Mouse (Mus musculus) kidney, adult 11 months (tissue): Measurements from ENCODE around the gene Pcbp3.

Experiments
- DNase-seq: peaks from one replicate; pipeline ENCODE4 v3.0.0; 2022

The Pcbp3 gene

GRCm38 (mm10) chr10:76842087-76842486, 119.6 kb downstream of the Pcbp3 start:
- no peak for DNase-seq

GRCm38 (mm10) chr10:76841220-76841619, 120.5 kb downstream of the Pcbp3 start:
- DNase-seq: no peak

- DNase-seq: peak; percentile 26
Measured at GRCm38 (mm10) chr10:76840566-76840965, 121.1 kb downstream of the Pcbp3 start.

- peak; percentile 75 for DNase-seq
Measured at GRCm38 (mm10) chr10:76835497-76836357, 126.0 kb downstream of the Pcbp3 start.

GRCm38 (mm10) chr10:76832841-76833240, 128.8 kb downstream of the Pcbp3 start:
- DNase-seq: no peak

DNA sequence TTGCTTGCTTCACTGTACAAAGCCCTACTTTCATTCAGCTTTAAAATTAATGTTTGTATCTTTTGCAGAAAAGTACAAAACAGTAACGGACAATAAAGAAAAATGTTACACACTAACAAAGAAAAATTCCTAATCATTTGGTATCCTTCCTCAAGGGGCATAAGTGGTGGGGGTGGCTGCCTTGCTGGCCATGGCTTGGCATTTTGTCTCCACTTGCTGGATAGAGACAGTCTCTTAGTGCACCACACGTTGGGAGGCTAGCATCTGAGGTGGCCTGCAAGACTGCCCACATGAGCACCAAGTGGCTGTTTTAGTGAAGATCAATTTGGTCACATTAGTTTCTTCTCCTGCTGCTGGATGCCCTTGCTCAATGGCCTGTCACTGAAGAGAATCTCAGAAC, 129.8 kb downstream of the Pcbp3 start:
- no peak for DNase-seq

DNA sequence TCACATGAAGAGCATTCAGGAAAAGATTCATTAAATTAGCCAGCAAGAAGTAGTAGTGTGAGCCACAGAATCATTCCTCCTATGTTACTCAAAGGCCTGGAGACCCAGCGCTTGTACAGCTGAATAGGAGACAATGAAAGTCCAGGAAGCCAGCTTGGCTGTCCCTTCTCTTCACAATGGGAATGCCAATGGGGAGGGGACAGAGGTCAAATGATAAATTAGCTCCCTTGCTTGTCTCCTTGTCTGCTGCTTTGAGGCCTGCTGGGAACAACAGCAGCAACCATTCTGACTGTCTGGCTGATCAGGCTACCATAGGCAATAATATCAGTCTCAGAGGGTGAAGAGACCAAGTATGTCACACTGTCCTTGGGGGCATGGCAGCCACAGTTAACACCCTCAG, 130.5 kb downstream of the Pcbp3 start:
- no peak for DNase-seq

DNA sequence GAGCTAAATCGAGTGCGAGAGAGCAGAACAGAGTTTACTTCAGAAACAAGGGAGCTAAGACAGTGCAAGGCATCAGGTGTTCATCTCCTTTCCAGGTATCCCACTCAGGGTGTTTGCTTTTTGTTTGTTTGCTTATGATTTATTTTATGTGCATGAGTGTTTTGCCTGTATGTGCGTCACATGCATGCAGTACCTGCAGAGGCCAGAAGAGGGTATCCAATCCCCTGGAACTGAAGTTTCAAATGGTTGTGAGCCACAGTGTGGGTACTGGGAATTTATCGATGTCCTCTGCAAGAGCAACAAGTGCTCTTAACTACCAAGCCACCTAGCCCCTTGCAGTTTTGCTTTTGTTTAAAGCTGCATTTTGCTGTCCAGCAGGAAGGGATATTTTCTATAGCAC, 132.8 kb downstream of the Pcbp3 start:
- DNase-seq: no peak

DNA sequence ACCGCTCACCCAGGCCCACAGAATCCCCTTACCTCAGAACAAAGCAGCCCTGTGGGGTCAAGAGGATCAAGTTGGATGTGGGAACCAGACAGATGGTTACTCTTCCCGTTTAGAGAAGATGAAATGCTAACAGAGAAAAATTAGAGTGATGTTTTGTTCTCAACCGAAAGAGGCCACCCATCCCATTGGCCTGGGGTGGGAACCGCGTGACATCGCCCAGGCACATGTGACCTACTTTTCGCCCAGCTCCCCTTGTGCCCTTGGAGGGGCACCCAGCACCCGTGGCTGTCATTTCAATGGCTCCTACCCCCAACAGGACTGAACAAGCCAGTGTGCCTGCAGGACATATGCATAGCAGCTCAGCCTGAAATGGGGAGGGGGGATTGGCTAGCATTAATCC, 139.0 kb downstream of the Pcbp3 start:
- DNase-seq: no peak

DNA sequence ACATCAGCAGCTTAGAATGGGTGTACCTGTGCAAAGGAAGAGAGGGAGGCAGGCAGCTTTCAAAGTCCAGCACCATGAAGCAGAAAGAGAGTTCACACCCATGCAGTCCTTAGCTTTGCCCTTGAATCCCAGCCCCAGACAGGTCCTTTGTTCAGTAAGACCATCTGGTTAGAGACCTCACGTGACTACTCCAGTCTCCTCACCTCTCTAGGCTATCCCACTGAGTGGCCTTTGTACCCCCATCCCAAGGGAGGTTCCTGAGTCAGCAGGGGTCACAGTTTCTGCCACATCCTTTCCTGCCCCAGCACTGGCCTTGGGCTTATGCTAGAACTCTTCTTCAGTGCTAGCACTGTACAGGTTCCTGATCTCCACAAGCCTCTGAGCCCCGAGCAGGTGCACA, 142.4 kb downstream of the Pcbp3 start:
- peak; percentile 74 for DNase-seq

GRCm38 (mm10) chr10:76818337-76818736, 143.3 kb downstream of the Pcbp3 start:
- DNase-seq: no peak

GRCm38 (mm10) chr10:76816930-76817329, 144.8 kb downstream of the Pcbp3 start:
- DNase-seq: no peak

DNA sequence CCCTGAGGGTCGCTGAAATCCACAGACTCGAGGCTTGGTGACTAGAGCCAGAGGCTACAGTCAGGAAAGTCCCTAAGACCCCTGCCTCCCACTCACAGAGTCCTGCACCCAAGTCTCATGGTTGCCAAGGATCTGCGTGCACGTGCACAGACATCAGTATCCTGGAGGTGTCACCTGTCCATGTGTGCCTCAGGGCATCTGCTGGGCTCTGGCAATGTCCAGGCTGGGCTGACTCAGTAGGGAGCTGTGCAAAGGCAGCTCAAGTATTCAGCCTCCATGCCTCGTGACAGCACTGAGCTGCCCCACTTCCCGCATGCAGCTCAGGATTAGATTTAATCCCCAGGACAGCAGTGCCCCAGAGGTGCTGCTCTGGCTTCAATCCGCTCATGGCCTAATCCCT, 145.3 kb downstream of the Pcbp3 start:
- no peak for DNase-seq

DNA sequence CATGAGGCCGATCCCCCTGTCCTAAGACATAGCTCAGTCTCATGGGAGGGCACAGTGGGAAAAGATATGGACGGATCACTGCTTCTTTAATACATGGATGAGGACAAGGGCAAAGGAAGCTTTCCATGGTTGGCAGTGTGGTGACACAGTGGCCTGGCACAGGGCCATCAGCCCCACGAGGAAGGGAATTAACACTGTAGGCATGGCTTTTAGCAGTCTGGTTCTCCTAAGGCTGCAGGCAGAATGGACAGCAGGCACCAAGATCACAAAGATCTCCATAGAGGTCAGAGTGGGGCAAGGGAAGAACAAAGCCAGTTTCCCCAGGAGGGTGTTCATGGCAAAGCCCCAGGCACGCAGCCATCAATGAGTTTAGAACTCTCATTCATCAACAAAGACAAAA, 146.2 kb downstream of the Pcbp3 start:
- no peak for DNase-seq

GRCm38 (mm10) chr10:76814811-76815210, 146.9 kb downstream of the Pcbp3 start:
- no peak for DNase-seq

- DNase-seq: no peak
Measured at GRCm38 (mm10) chr10:76809916-76810660, 151.6 kb downstream of the Pcbp3 start.

DNA sequence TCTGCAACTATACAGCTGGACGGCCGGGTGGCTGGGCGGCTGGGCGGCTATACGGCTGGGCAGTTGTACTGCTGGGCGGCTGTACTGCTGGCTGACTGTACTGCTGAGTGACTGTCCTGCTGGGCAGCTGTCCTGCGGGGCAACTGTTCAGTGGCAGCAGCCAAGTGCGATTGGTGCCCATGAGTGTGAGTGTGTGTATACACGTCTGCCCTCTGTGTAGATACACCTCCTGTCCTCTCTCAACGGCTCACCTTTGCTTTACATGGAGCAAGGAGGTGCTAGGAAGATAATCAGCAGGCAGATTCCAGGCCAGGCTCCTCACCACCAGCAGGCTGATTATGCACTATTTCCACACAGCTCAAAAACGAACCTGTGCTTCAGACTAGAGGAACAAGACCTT, 152.2 kb downstream of the Pcbp3 start:
- no peak for DNase-seq

DNA sequence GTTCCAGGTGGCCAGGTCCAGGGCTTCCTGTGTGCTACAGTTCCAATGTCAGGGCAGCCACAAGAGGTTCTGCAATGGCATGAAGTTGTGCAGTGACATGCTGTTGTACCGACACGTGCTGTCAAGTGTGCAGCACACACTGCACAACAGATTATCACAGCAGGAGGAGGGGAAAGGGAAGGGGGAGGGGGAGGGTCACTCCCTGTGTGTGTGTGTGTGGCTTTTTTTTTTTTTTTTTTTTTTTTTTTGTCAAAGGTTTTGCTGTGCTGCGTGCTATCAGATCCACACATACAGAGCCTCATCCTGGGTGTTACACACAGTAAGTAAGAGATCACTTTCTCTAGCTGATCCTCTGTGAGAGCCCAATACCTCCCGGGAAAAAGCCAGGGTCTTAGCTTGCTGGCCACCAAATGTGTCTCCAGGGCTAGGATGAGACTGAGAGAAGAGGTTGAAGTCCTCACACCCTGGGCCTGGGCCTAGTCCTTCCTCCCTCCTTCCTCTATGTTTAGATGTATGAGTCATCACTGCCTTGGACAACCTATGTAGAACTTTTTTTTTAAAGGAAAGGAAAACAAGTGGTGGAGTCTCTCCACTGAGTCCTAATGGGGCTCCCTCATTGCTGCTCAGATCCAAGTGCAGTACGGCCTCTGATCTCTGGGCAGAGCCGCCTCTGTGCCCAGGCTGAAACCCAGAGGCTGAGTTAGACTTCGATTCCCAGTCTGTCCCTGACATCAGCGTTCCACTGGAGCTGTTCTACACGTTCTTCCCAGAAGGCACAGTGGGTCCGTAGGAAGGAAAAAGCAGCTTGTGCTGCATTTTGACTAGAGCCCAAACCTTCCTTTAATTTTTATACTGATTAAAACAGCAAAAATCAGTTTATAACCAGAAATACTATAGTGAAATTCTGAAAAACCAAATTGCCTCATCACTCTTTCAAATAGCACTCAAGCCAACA, 153.0 kb downstream of the Pcbp3 start:
- DNase-seq: no peak

DNA sequence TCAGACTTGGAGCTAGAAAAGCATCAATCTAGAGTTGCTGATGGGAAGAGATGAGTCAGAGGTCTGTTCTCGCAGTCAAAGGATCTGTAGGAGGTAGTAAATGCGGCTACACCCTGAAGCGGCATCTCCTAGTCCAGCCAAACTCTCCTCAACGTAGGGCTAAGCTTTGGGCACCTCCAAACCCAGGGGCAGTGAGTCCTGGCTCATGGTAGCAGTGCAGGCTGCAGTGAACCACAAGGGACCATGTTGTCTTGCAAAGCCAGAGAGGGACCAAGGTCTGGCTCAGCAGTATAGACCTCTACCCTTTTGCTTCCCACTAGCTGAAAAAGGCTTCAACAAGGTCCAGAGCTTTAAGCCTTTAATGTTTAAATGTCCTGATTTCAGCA, 159.2 kb downstream of the Pcbp3 start:
- no peak for DNase-seq

- DNase-seq: no peak
Measured at GRCm38 (mm10) chr10:76801841-76802499, 159.7 kb downstream of the Pcbp3 start.

- DNase-seq: no peak
Measured at GRCm38 (mm10) chr10:76801237-76801641, 160.4 kb downstream of the Pcbp3 start.

- no peak for DNase-seq
Measured at GRCm38 (mm10) chr10:76798751-76799585, 162.7 kb downstream of the Pcbp3 start.
